ENCODE assay signal across 8 mouse cellular contexts in the genomic region with DNA sequence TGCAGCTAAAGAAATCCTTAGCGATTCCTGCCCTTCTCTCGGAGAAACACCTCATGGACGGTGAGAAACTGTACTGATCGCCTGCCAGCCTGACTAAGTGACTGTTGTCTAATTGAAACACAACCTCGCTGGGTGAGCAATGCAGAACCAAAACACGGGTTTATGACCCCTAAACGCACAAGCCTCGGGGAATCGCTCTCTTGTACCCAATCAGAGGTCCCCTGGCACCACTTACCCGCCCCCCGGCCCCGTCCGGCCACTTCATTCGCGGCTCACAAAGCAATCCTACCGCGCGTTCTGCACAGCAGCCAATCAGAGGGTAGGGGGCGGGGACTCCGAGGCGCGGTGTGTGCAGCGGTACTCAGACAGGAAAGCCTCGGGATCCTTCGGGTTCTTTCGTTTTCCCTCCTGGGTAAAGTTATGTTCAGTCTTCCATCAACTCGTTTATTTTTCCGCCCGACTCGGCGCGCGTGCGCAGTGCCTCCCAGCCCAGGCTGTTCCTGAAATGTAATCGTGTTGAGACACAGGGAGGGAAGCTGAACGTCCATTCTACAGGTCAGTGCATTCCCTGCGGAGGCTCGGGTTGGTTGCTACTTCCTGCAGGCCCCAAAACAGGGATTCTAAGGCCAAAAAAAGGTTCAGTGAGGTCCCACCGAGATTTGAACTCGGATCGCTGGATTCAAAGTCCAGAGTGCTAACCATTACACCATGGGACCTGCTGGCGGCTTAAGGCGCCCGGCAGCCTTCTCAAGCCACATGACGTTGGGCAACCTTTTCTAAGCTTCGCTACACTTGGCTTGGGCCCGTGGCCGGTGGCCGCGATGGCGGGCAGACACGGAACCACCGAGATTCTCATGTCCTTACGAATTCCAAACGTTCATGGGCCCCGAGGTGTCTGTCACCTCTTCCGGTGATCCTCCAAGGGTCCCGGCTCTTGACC. TPM values are rescaled to one million over a fixed set of nuclear protein-coding genes. Genes with fewer than 3 reads are reported as not detected.
DNase-seq lines count a peak whose midpoint lies in the region; ATAC-seq lines count a peak whose summit lies in the region.

No protein-coding gene starts in this region.

- no peaks in the 10 kb centered on the region for H3K27me3 ChIP-seq in hindbrain, embryonic 14.5 days (ENCODE audit: control insufficient read depth, insufficient read depth, low read length)

- H3K27ac ChIP-seq in hindbrain, embryonic 14.5 days = peak overlapping the region; percentile 88

- ATAC-seq in hindbrain, embryonic 14.5 days (ENCODE audit: low FRiP score) = peak; percentile 98

- H3K9me3 ChIP-seq in hindbrain, embryonic 14.5 days (ENCODE audit: control insufficient read depth, low read length) = no peaks in the 10 kb centered on the region

- H3K4me3 ChIP-seq in hindbrain, embryonic 14.5 days (replicated peaks; ENCODE audit: low read length) = peak overlapping the region; percentile 49

- peak; percentile 99 for DNase-seq in R1 (ENCODE audit: low read depth, low spot score)
- peak; percentile 98 for DNase-seq in cerebellum, postnatal 25 days
- DNase-seq in frontal cortex, postnatal 25 days (ENCODE audit: low spot score in 2 of 2) = peak; percentile 99
- peak; percentile 100 for DNase-seq in hindbrain, embryonic 14.5 days (ENCODE audit: low spot score)
- DNase-seq in layer of hippocampus, postnatal 36 days = peak; percentile 95 to 97
- DNase-seq in lung, postnatal 36 days = peak; percentile 99
- DNase-seq in retina, postnatal 1 day = peak; percentile 99
- DNase-seq in urinary bladder, adult 18-20 months (ENCODE audit: low spot score in 2 of 2) = peak; percentile 94 to 99

- peak overlapping the region; percentile 63 for H3K9ac ChIP-seq in hindbrain, embryonic 14.5 days

- peak overlapping the region; percentile 64 for H3K4me2 ChIP-seq in hindbrain, embryonic 14.5 days (replicated peaks)

- WGBS in hindbrain, embryonic 14.5 days = under 1% methylated on average over 58 of the region's 58 CpGs

- H3K4me1 ChIP-seq in hindbrain, embryonic 14.5 days (replicated peaks; ENCODE audit: control insufficient read depth, insufficient read depth, low read length) = 0 out of 2 replicates have a peak, but pooled peaks cover 11% of the 10 kb centered on the region

- H3K36me3 ChIP-seq in hindbrain, embryonic 14.5 days (replicated peaks; ENCODE audit: control insufficient read depth, insufficient read depth) = no peaks in the 10 kb centered on the region

RNA-seq across cellular contexts. Expression of gene Abi3, which starts 16.5 kb away (rescaled TPM):
- 1.6 and 1.9 TPM in 2 replicates for polyA plus RNA-seq in hindbrain, embryonic 14.5 days (2014; fragmentation: Nextera tagmentation; extraction: Ambion mirVana)
- 1 to 10 TPM; 6.2 to 6.4 TPM for total RNA-seq in layer of hippocampus, postnatal 36 days (2021)

RNA-seq across cellular contexts. Expression of gene Gngt2, which starts 21.8 kb away (rescaled TPM):
- polyA plus RNA-seq in hindbrain, embryonic 14.5 days (2014; fragmentation: Nextera tagmentation; extraction: Ambion mirVana) = 2.4 and 2.7 TPM in 2 replicates
- 1 to 10 TPM; 3.1 to 4.7 TPM for total RNA-seq in layer of hippocampus, postnatal 36 days (2021)

RNA-seq across cellular contexts. Expression of gene Phospho1, which starts 34.5 kb away (rescaled TPM):
- polyA plus RNA-seq in hindbrain, embryonic 14.5 days (2014; fragmentation: Nextera tagmentation; extraction: Ambion mirVana) = 0.37 and 0.69 TPM in 2 replicates
- 10 to 100 TPM; 55.8 to 62.3 TPM for total RNA-seq in layer of hippocampus, postnatal 36 days (2021)

RNA-seq across cellular contexts. Expression of gene B4galnt2, which starts 55.9 kb away (rescaled TPM):
- polyA plus RNA-seq in hindbrain, embryonic 14.5 days (2014; fragmentation: Nextera tagmentation; extraction: Ambion mirVana) = not detected in 2 replicates
- total RNA-seq in layer of hippocampus, postnatal 36 days (2021) = not detected

Comparison
In these comparisons a context has a peak if more than half of its experiments do, and no peak if none do; other contexts are left out.
1. Peak in every context shown above with its lines: DNase-seq, ATAC-seq, H3K4me3 ChIP-seq and H3K27ac ChIP-seq.